Mouse (Mus musculus) testis, adult 2 months (tissue): ENCODE measurements around the gene Rhoa. TPM values are rescaled to one million over a fixed set of nuclear protein-coding genes. Genes with fewer than 3 reads are reported as not detected.
"Not testable (repeated sequence)": the region's sequence is repeated elsewhere in the genome, so short reads cannot be mapped to it uniquely, and the experiment has no call there.

Source experiments
- H3K27ac ChIP-seq: fragments of 200-500 bp; 2 replicates; pipeline ENCODE4 v1.5.1; 2012; ENCODE audit warnings: low read depth, low read length; ENCODE audit not compliant: control insufficient read depth, insufficient read depth
- H3K27me3 ChIP-seq: fragments of 200-500 bp; 2 replicates; pipeline ENCODE4 v1.6.1; 2012; ENCODE audit warnings: mild to moderate bottlenecking, low read length, moderate library complexity; ENCODE audit not compliant: control insufficient read depth, insufficient read depth
- H3K36me3 ChIP-seq: fragments of 200-500 bp; 2 replicates; pipeline ENCODE4 v1.6.1; 2012; ENCODE audit warnings: mild to moderate bottlenecking, low read length; ENCODE audit not compliant: control insufficient read depth, insufficient read depth
- H3K4me1 ChIP-seq: fragments of 200-500 bp; 2 replicates; pipeline ENCODE4 v1.6.1; 2012; ENCODE audit warnings: low read length; ENCODE audit not compliant: control insufficient read depth, insufficient read depth
- H3K4me3 ChIP-seq: fragments of 200-500 bp; 2 replicates; pipeline ENCODE4 v1.5.1; 2012; ENCODE audit warnings: low read depth, mild to moderate bottlenecking, low read length, moderate library complexity, mixed read lengths; ENCODE audit not compliant: control insufficient read depth
- CTCF ChIP-seq: fragments of 200-500 bp; IDR thresholded peaks from 2 replicates; pipeline ENCODE4 v1.5.1; 2012; ENCODE audit warnings: low read depth, mild to moderate bottlenecking, inconsistent platforms, low read length, moderate library complexity; ENCODE audit not compliant: control insufficient read depth, insufficient read depth, insufficient replicate concordance
- POLR2A ChIP-seq: fragments of 200-500 bp; IDR thresholded peaks from 2 replicates; pipeline ENCODE4 v1.6.1; 2012; ENCODE audit warnings: low read depth, mild to moderate bottlenecking, inconsistent platforms, low read length, moderate library complexity; ENCODE audit not compliant: control insufficient read depth
- polyA plus RNA-seq: library from polyadenylated mRNA; depleted of rRNA; stranded (reverse); fragments of >200 nt; gene quantifications from 2 replicates; pipeline ENCODE4 v1.2.3, GENCODE M21; 2012

Gene Rhoa
- polyA plus RNA-seq, 1 experiment = 40.5 TPM

- TF ChIP-seq CTCF (no peak), POLR2A (no peak)
- Histone ChIP-seq H3K36me3 (peaks cover 1% of the 10 kb centered on the region), H3K4me3 (peak overlapping the region; percentile 96), H3K4me1 (peaks cover 4% of the 10 kb centered on the region), H3K27ac (peak overlapping the region; percentile 81), H3K27me3 (no peaks in the 10 kb centered on the region)
Observed at GRCm38 (mm10) chr9:108307021-108307807, 1.3 kb downstream of the Rhoa start.

GRCm38 (mm10) chr9:108308141-108308540 is 2.2 kb downstream of the Rhoa start:
- Histone ChIP-seq H3K27me3 (no peaks in the 10 kb centered on the region), H3K36me3 (peaks cover under 1% of the 10 kb centered on the region), H3K4me3 (no peak overlapping the region), H3K4me1 (peaks cover 4% of the 10 kb centered on the region), H3K27ac (no peak overlapping the region)
- no peak for TF ChIP-seq POLR2A
- no peak for TF ChIP-seq CTCF

GRCm38 (mm10) chr9:108317572-108317971 is 11.6 kb downstream of the Rhoa start:
- no peak overlapping the region for H3K4me3 ChIP-seq
- no peaks in the 10 kb centered on the region for H3K4me1 ChIP-seq
- H3K36me3 ChIP-seq = no peaks in the 10 kb centered on the region; the same call in 1 of the 2 replicates
- no peaks in the 10 kb centered on the region for H3K27me3 ChIP-seq
- TF ChIP-seq CTCF (no peak), POLR2A (no peak)
- no peak overlapping the region for H3K27ac ChIP-seq

- Histone ChIP-seq H3K27ac (no peak overlapping the region), H3K4me1 (no peaks in the 10 kb centered on the region), H3K36me3 (no peaks in the 10 kb centered on the region; the same call in 1 of the 2 replicates), H3K4me3 (no peak overlapping the region), H3K27me3 (no peaks in the 10 kb centered on the region)
- no peak for TF ChIP-seq CTCF
- TF ChIP-seq POLR2A = no peak
Observed at GRCm38 (mm10) chr9:108318462-108318861, 12.5 kb downstream of the Rhoa start.

GRCm38 (mm10) chr9:108322054-108322453 is 16.1 kb downstream of the Rhoa start:
- not testable (repeated sequence) for H3K27me3 ChIP-seq, H3K27ac ChIP-seq, H3K4me3 ChIP-seq, H3K4me1 ChIP-seq, H3K36me3 ChIP-seq

- H3K4me1 ChIP-seq = no peaks in the 10 kb centered on the region
- no peak for TF ChIP-seq POLR2A
- TF ChIP-seq CTCF = no peak
- H3K36me3 ChIP-seq = no peaks in the 10 kb centered on the region; the same call in 1 of the 2 replicates
- H3K27me3 ChIP-seq = no peaks in the 10 kb centered on the region
- no peak overlapping the region for H3K27ac ChIP-seq
- H3K4me3 ChIP-seq = no peak overlapping the region
Observed at GRCm38 (mm10) chr9:108324784-108325183, 18.9 kb downstream of the Rhoa start.

GRCm38 (mm10) chr9:108325811-108326210 is 19.9 kb downstream of the Rhoa start:
- TF ChIP-seq POLR2A = no peak
- no peak for TF ChIP-seq CTCF
- no peaks in the 10 kb centered on the region; the same call in 1 of the 2 replicates for H3K36me3 ChIP-seq
- no peak overlapping the region for H3K27ac ChIP-seq
- H3K27me3 ChIP-seq = no peaks in the 10 kb centered on the region
- H3K4me3 ChIP-seq = no peak overlapping the region
- no peaks in the 10 kb centered on the region for H3K4me1 ChIP-seq

GRCm38 (mm10) chr9:108337848-108338550 is 32.1 kb downstream of the Rhoa start:
- TF ChIP-seq POLR2A (no peak), CTCF (no peak)
- H3K36me3 ChIP-seq = peaks cover 3% of the 10 kb centered on the region; the same call in 1 of the 2 replicates
- H3K27me3 ChIP-seq = no peaks in the 10 kb centered on the region
- H3K4me3 ChIP-seq = no peak overlapping the region
- peak overlapping the region; percentile 32; the same call in 1 of the 2 replicates for H3K27ac ChIP-seq
- H3K4me1 ChIP-seq = peaks cover 13% of the 10 kb centered on the region
